Mouse (Mus musculus): Measurements from ENCODE around the gene Kctd17. TPM values are rescaled to one million over a fixed set of nuclear protein-coding genes. Genes with fewer than 3 reads are reported as not detected.

Gene Kctd17
- polyA plus RNA-seq, 2 experiments, result 3.0 to 7.1 TPM

- no peak overlapping the region for H3K27ac ChIP-seq
- H3K4me1 ChIP-seq (replicated peaks; ENCODE audit: control insufficient read depth in 2 of 2, insufficient read depth in 2 of 2, low read length in 1 of 2), result 0 out of 4 replicates have a peak, but pooled peaks cover 0 to 2% of the 10 kb centered on the region in 2 experiments
- TF ChIP-seq EP300 (IDR thresholded peaks at IDR 0.05; ENCODE audit: low read depth), result no peak
- peaks cover 15% of the 10 kb centered on the region for H3K27me3 ChIP-seq (ENCODE audit: control insufficient read depth, insufficient read depth, low read length)
- H3K9ac ChIP-seq (replicated peaks), result no peak overlapping the region
- no peaks in the 10 kb centered on the region for H3K9me3 ChIP-seq (ENCODE audit: control insufficient read depth, low read length)
- H3K4me3 ChIP-seq (ENCODE audit: insufficient read depth in 1 of 2, low read depth in 2 of 2, low read length in 2 of 2), result no peak overlapping the region
- DNase-seq (ENCODE audit: low read depth in 3 of 3, low spot score in 3 of 3) (no peak), ATAC-seq (ENCODE audit: insufficient read depth) (no peak)
- H3K4me2 ChIP-seq (ENCODE audit: low read depth), result peak overlapping the region; percentile 18
- WGBS (ENCODE audit: insufficient replicate concordance), result 31% methylated on average over 23 of the region's 23 CpGs
- H3K36me3 ChIP-seq (replicated peaks; ENCODE audit: control insufficient read depth, insufficient read depth, low read depth), result no peaks in the 10 kb centered on the region
These were observed 9.1 kb downstream of the Kctd17 start for GRCm38 (mm10) chr15:78437237-78438017.

- Histone ChIP-seq H3K27ac (no peak overlapping the region), H3K36me3 (replicated peaks; ENCODE audit: control insufficient read depth, insufficient read depth, low read depth) (no peaks in the 10 kb centered on the region), H3K9me3 (ENCODE audit: control insufficient read depth, low read length) (no peaks in the 10 kb centered on the region), H3K9ac (replicated peaks) (no peak overlapping the region), H3K27me3 (ENCODE audit: control insufficient read depth, insufficient read depth, low read length) (peaks cover 15% of the 10 kb centered on the region), H3K4me3 (ENCODE audit: insufficient read depth in 1 of 2, low read depth in 2 of 2, low read length in 2 of 2) (no peak overlapping the region), H3K4me1 (replicated peaks; ENCODE audit: control insufficient read depth in 2 of 2, insufficient read depth in 2 of 2, low read length in 1 of 2) (0 out of 4 replicates have a peak, but pooled peaks cover 0 to 2% of the 10 kb centered on the region in 2 experiments), H3K4me2 (ENCODE audit: low read depth) (no peak overlapping the region)
- TF ChIP-seq EP300 (IDR thresholded peaks at IDR 0.05; ENCODE audit: low read depth) (no peak), CTCF (IDR thresholded peaks at IDR 0.05; ENCODE audit: low read depth) (no peak)
- ATAC-seq (ENCODE audit: insufficient read depth), result no peak
- WGBS (ENCODE audit: insufficient replicate concordance), result 45% methylated on average over 4 of the region's 4 CpGs
- no peak for DNase-seq (ENCODE audit: low read depth in 3 of 3, low spot score in 3 of 3)
These were observed 9.6 kb downstream of the Kctd17 start for GRCm38 (mm10) chr15:78438018-78438394.

GRCm38 (mm10) chr15:78438505-78438904 lies 10.1 kb downstream of the Kctd17 start:
- TF ChIP-seq CTCF (IDR thresholded peaks at IDR 0.05; ENCODE audit: low read depth) (no peak), EP300 (IDR thresholded peaks at IDR 0.05; ENCODE audit: low read depth) (no peak)
- Histone ChIP-seq H3K4me1 (replicated peaks; ENCODE audit: control insufficient read depth in 2 of 2, insufficient read depth in 2 of 2, low read length in 1 of 2) (0 out of 4 replicates have a peak, but pooled peaks cover 0 to 2% of the 10 kb centered on the region in 2 experiments), H3K27ac (no peak overlapping the region), H3K27me3 (ENCODE audit: control insufficient read depth, insufficient read depth, low read length) (peaks cover 15% of the 10 kb centered on the region), H3K9ac (replicated peaks) (no peak overlapping the region), H3K4me2 (ENCODE audit: low read depth) (no peak overlapping the region), H3K9me3 (ENCODE audit: control insufficient read depth, low read length) (no peaks in the 10 kb centered on the region), H3K36me3 (replicated peaks; ENCODE audit: control insufficient read depth, insufficient read depth, low read depth) (no peaks in the 10 kb centered on the region), H3K4me3 (ENCODE audit: insufficient read depth in 1 of 2, low read depth in 2 of 2, low read length in 2 of 2) (no peak overlapping the region)
- no peak for ATAC-seq (ENCODE audit: insufficient read depth)
- no peak for DNase-seq (ENCODE audit: low read depth in 3 of 3, low spot score in 3 of 3)
- WGBS (ENCODE audit: insufficient replicate concordance), result 59% methylated on average over 8 of the region's 8 CpGs

- peaks cover 15% of the 10 kb centered on the region for H3K27me3 ChIP-seq (ENCODE audit: control insufficient read depth, insufficient read depth, low read length)
- 58% methylated on average over 9 of the region's 9 CpGs for WGBS (ENCODE audit: insufficient replicate concordance)
- TF ChIP-seq CTCF (IDR thresholded peaks at IDR 0.05; ENCODE audit: low read depth) (no peak), EP300 (IDR thresholded peaks at IDR 0.05; ENCODE audit: low read depth) (no peak)
These were observed 10.6 kb downstream of the Kctd17 start for GRCm38 (mm10) chr15:78438973-78439372.

GRCm38 (mm10) chr15:78442231-78442630 lies 13.9 kb downstream of the Kctd17 start:
- H3K4me3 ChIP-seq (ENCODE audit: insufficient read depth in 1 of 2, low read depth in 2 of 2, low read length in 2 of 2), result no peak overlapping the region
- 73% methylated on average over 19 of the region's 19 CpGs for WGBS (ENCODE audit: insufficient replicate concordance)
- no peak overlapping the region for H3K4me2 ChIP-seq (ENCODE audit: low read depth)
- H3K36me3 ChIP-seq (replicated peaks; ENCODE audit: control insufficient read depth, insufficient read depth, low read depth), result no peaks in the 10 kb centered on the region
- H3K4me1 ChIP-seq (replicated peaks; ENCODE audit: control insufficient read depth in 2 of 2, insufficient read depth in 2 of 2, low read length in 1 of 2), result 0 out of 4 replicates have a peak, but pooled peaks cover 0 to 2% of the 10 kb centered on the region in 2 experiments
- H3K27ac ChIP-seq, result no peak overlapping the region
- H3K27me3 ChIP-seq (ENCODE audit: control insufficient read depth, insufficient read depth, low read length), result peaks cover 4% of the 10 kb centered on the region
- ATAC-seq (ENCODE audit: insufficient read depth) (no peak), DNase-seq (ENCODE audit: low read depth in 3 of 3, low spot score in 3 of 3) (no peak)
- H3K9ac ChIP-seq (replicated peaks), result no peak overlapping the region
- no peak for TF ChIP-seq CTCF (IDR thresholded peaks at IDR 0.05; ENCODE audit: low read depth)
- TF ChIP-seq EP300 (IDR thresholded peaks at IDR 0.05; ENCODE audit: low read depth), result no peak
- no peaks in the 10 kb centered on the region for H3K9me3 ChIP-seq (ENCODE audit: control insufficient read depth, low read length)

More at GRCm38 (mm10) chr15:78438973-78439372, 10.6 kb downstream of the Kctd17 start:
- ATAC-seq (ENCODE audit: insufficient read depth) (no peak), DNase-seq (ENCODE audit: low read depth in 3 of 3, low spot score in 3 of 3) (no peak)
- H3K36me3 ChIP-seq (replicated peaks; ENCODE audit: control insufficient read depth, insufficient read depth, low read depth), result no peaks in the 10 kb centered on the region
- H3K27ac ChIP-seq, result no peak overlapping the region
- H3K9ac ChIP-seq (replicated peaks), result no peak overlapping the region
- no peaks in the 10 kb centered on the region for H3K9me3 ChIP-seq (ENCODE audit: control insufficient read depth, low read length)
- H3K4me1 ChIP-seq (replicated peaks; ENCODE audit: control insufficient read depth in 2 of 2, insufficient read depth in 2 of 2, low read length in 1 of 2), result 0 out of 4 replicates have a peak, but pooled peaks cover 0 to 2% of the 10 kb centered on the region in 2 experiments
- no peak overlapping the region for H3K4me3 ChIP-seq (ENCODE audit: insufficient read depth in 1 of 2, low read depth in 2 of 2, low read length in 2 of 2)
- no peak overlapping the region for H3K4me2 ChIP-seq (ENCODE audit: low read depth)
